Mouse (Mus musculus) lung, postnatal 25 days (tissue): ENCODE measurements around the gene Opa3.

Source experiments
- DNase-seq: peaks from one replicate; pipeline ENCODE4 v3.0.0; 2022; ENCODE audit warnings: low spot score

Gene Opa3

DNA sequence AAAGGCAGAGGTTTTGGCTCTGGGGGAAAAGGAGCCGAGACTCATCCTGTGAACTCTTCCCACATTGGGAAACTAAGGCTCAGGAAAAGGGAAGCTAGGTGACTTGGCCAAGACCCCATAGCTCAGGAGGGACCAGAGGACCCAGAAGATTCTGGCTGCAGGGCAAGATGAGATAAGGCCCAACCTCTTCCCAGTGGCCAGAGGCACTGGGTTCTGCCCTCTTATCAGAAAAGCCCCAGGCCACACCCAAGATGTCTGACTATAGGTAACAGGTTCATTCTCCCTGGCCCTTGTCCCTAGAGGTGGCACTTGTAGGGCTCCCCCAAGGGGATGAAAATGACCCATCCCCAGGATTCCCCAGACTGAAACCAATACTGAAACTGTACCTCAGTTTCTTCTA, 18.7 kb downstream of the Opa3 start:
- DNase-seq, result no peak

- DNase-seq, result no peak
These were observed 19.4 kb downstream of the Opa3 start for GRCm38 (mm10) chr7:19247511-19247910.

DNA sequence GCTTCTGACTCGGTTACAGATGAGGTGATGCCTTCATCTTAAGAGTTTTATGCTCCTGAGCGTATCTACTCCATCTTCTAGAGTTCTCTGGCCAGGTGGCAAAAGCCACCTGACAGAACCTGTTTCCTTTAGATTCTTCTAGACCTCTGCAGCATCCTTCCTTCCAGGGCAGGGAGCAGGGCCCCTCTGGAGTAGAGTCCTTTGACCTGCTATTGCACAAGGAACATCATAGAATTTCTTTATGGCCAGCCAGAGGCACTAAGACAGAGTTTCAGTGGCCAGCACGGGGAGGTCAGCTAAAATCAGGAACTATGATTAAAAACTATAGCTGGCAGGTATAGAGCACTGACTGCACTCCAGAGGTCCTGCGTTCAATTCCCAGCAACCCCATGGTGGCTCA, 23.9 kb downstream of the Opa3 start:
- DNase-seq, result no peak

- no peak for DNase-seq
These were observed 25.3 kb downstream of the Opa3 start for GRCm38 (mm10) chr7:19253437-19253836.

DNA sequence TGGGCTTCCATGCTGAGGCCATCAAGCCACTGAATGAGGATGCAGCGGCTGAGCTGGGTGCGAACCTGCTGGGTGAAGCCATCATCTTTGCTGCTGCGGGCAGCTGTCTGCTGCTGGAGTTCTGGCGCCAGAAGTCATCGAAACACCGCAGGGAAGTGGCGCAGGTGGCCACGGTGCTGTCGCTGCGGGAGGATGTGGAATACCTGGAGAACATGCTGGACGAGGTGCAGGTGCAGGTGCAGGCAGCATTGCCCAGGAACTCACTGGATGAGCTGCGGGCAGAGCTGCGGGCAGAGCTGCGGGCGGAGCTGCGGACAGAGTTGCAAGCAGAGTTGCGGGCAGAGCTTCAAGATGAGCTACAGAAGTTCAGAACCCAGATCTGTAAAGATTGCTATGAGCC, 27.3 kb downstream of the Opa3 start:
- no peak for DNase-seq

DNA sequence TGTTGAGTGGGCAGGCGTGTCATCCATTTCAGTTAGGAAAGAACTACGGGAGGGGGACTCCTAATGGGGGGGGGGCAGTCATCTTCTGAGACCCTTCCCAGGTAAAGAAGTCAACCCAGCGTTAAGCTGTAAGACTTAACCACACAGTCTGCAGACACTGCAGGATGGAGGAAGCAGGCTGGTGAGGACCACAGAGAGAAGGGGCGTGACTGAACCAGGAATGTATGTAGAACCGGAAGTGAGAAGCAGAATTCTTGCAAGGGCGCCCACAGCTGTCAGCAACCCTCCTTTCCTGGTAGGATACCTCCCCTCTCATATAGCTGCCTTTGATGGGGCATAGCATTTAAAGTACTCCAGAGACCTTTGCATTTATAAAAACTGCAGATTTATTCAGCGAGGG, 28.4 kb downstream of the Opa3 start:
- no peak for DNase-seq

DNA sequence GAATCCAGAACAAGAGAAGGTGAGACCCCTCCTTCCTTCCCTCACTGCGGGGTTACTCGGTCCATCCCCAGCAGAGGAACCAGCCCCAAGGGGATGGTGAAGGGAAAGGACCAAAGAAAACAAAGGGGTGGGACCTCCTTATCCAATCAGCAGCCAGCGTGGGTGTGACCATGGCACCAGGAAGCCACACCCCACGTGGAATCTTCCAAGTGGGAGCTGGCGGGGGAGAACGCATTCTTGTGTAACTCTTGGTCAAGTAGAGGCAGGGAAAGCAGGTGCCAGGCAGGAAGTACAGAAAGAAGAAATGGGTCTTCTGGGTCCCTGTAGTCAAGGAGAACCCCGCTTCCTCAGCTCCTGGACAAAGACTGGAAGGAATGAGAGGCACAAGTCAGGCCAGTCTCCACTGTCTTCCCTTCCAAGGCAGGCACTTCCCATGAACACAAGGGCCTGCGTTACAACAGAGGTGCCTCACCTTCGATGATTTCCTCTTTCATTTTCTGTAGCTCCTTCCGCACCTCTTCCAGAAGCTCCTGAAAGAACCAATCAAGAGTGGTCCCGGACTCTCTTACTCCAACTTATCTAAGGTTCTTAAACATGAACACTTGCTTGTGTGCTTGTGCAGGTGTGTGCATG, 29.4 kb downstream of the Opa3 start:
- peak; percentile 90 for DNase-seq

DNA sequence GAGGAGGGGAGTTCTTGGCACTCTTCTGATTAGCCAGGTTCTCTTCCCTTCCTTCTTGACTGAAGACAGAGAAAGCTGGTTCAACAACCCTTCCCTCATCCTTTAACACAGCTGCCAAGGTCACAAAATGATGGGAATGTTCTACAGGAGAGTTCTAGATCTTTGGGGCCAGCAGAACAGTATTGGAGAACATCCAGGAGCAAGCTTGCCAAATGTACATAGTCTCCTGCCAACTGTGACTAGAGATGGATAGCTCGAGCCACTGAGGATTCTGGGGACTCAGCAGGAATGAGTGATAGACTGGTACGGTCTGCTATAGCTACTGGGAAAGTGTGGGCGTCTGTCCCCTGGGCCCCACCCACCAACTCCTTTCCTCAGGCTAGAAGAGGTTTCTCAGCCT, 30.2 kb downstream of the Opa3 start:
- DNase-seq, result no peak

- no peak for DNase-seq
These were observed 37.0 kb downstream of the Opa3 start for GRCm38 (mm10) chr7:19265147-19265546.

DNA sequence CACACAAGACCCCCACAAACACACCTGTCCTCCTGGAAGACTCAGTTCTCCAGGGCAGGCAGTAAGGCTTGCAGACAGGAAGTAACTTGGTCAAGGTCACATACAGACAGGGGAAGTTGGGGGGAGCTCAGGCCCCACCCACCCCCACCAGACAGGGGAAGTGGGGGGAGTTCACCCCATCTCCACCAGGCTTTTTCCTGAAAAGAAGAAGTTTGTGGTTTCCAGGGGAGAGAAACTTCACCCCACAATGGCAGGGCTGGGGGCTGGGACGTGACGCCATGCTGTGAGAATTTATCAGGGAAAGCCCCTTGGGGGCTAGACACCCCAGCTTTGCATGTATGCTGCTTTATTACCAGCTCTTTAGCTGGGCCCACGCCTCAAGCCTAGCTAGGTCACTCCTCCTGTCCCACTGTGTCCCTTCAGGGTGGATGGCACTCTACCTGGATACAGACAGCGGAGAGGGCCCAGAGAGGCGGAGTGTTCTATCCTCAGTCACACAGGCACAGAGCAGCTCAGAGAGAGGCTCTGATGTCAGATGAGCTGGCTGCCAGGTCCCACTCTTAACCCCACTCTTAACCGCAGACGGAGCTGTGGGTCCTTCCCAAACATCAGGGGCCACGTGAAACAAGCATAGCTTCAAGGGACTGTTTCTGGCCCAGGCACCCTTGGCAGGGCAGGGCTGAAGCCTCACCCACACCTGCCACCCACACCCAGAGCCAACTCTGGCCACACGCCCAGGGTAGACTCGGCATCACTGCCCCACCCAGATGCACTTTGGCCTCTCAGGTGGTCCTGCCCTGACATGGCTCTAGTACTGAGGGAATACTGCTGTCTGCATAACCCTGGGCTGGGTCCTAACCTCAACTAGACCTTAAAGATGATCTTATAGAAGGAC, 38.0 kb downstream of the Opa3 start:
- peak; percentile 47 for DNase-seq

- DNase-seq, result peak; percentile 52
These were observed 38.9 kb downstream of the Opa3 start for GRCm38 (mm10) chr7:19267051-19267450.

- peak; percentile 73 for DNase-seq
These were observed 41.0 kb downstream of the Opa3 start for GRCm38 (mm10) chr7:19268993-19269681.

- peak; percentile 80 for DNase-seq
These were observed 41.7 kb downstream of the Opa3 start for GRCm38 (mm10) chr7:19269721-19270441.

GRCm38 (mm10) chr7:19270509-19271237, 42.5 kb downstream of the Opa3 start:
- DNase-seq, result no peak

DNA sequence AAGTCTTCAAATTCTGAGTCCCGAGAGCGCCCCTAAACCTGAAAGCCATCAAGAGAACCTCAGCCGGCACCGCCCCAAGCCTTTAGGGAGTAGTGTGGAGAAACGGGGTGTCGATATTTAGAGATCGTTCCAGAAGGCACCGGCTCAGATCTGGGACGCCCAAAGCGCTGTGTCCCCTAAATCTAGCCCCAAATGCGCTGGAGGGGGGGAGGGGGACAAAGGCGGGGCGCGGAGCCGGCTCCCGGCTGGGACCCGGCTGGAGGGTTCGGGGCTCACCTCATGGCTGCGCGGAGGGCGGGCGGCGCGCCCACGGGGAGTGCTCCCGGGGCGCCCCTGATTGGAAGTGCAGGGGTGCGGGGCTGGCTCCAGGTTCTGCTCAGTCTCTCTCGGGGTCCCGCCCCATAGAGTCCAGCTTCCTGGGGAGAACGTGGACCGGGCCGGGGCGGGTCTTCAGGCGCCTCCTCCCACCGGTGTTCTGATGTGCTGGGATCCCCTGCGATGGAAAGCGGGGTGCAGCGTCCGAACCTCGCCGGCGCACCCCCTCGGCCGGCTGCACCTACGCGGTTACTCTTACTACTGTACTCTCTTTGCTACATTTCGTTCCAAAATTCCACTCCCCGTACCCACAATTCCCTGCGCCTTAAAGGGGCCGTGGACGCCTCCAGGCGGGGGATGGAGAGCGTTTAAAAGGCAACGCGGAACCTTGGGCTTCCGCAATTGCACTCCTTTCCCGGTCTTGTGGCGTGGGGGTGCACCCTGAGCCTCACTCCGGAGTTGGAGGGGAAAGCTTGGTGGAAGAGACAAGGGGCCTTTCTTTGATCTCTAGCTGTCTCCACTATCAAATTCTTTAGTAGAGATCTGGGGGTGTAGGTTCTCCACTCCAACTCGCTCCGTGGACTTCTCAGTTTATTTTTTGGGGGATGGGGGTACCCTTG, 43.4 kb downstream of the Opa3 start, which contains the start of gene Vasp:
Vasp (minus strand) TSS at position 580 of the 935 bp plus-strand sequence.
- peak; percentile 91 for DNase-seq

DNA sequence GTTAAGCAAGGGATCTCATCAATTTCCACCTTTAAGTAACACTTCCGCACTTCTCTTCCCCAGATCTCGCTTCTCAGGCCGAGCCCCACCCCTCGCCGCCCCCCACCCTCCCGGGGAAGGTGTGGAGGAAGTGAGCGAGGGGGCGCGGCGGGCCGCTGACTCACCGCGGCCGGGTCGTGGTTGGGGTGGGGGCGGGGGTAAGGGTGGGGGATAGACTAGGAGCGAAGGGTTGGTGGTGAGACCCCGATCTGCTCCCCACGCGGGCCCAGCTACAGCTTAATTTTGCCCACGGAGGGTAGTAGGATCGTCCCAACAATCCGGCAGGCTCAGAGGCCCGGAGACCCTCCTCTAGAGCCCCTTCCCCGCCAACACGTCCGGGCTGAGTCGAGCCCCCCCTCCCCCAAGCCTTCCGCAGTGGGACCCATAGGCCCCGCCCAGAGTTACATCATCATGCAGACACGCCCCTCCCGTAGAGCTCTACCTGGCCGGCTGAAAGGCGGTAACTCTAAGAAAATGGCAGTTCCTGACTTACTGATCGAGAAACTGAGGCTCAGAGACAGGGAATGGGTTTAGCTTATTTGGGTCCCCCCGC, 44.1 kb downstream of the Opa3 start:
- peak; percentile 86 for DNase-seq

GRCm38 (mm10) chr7:19276253-19276652, 48.1 kb downstream of the Opa3 start:
- DNase-seq, result no peak

- DNase-seq, result no peak
These were observed 50.9 kb downstream of the Opa3 start for GRCm38 (mm10) chr7:19279052-19279451.

DNA sequence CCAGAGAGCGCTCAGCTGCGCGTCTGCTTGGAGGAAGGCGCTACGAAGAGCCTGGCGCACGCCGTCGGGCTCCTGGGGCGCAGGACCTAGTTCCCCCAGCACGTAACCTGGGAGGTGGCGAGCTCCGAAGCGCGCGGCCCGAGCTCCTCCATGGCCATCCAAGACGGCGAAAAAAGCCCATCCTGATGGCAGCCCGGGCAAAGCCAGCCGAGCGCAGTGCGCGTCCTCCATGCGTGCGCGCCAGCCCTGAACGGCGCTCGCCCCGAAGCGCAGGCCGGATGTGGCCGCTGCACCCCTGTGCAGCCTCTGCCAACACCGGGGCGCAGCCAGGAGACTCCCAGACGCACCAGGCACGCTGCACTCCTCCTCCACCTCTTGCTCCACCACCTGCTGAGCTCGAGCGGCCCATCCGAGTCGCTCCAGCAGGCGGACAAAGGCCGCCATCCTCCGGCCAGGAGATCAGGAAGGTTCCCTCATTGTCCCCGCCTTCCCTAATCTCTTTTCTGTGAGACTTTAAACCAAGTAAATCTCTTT, 51.5 kb downstream of the Opa3 start, which contains the start of gene Ppm1n:
Ppm1n (minus strand) TSS at position 484 of the 534 bp plus-strand sequence.
- no peak for DNase-seq
